Comparison of ENCODE assay signal across 9 mouse cellular contexts in the genomic region with DNA sequence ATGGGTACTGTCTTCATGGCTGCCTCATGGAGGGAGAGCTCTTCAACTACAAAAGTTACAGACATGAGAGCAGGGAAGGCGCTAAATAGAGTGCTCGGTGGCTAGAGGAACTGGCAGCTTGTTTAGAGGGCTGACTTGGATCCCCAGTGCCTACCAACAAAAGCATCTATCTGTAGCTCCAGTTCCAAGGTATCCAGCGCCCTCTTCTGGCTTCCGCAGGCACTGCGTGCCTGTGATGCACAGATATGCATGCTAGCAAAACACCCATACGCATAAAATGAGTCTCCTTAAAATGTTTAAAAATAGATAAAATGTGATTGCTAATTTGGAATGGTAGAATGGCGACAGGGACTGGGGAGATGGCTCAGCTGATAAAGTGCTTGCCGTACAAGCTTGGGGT. TPM values are rescaled to one million over a fixed set of nuclear protein-coding genes. Genes with fewer than 3 reads are reported as not detected.
DNase-seq lines count a peak whose midpoint lies in the region; ATAC-seq and TF ChIP-seq lines count a peak whose summit lies in the region.
"Had no signal": no experiment of that assay in that cellular context is flagged by ENCODE, and none has a peak within 500 bp of the region (broad histone marks: within the 10 kb centered on the region; RNA-seq: fewer than 3 reads in every experiment).

No protein-coding gene starts in this region.

- peaks cover 3% of the 10 kb centered on the region; the same call in 1 of the 2 replicates for H3K4me1 ChIP-seq in kidney, adult 2 months (ENCODE audit: control insufficient read depth, insufficient read depth, low read length)
- no peaks in the 10 kb centered on the region for H3K4me1 ChIP-seq in testis, adult 2 months (ENCODE audit: control insufficient read depth, insufficient read depth, low read length)
- no peaks in the 10 kb centered on the region for H3K4me1 ChIP-seq in forebrain, embryonic 16.5 days (replicated peaks; ENCODE audit: control insufficient read depth, insufficient read depth, low read length)
- H3K4me1 ChIP-seq: forebrain, embryonic 13.5 days; intestine, embryonic 15.5 days had no signal

- DNase-seq in kidney, adult 2 months = no peak
- no peak for DNase-seq in kidney, postnatal 10 days
- no peak for DNase-seq in testis, postnatal 14 days (ENCODE audit: low spot score)
- DNase-seq in brain, embryonic 14.5 days (ENCODE audit: low read depth) = peak; percentile 26

- no peak for TF ChIP-seq POLR2A in kidney, adult 2 months (IDR thresholded peaks at IDR 0.05; ENCODE audit: low read depth, low read length)
- TF ChIP-seq POLR2A in testis, adult 2 months (IDR thresholded peaks at IDR 0.05; ENCODE audit: control insufficient read depth, low read depth, low read length) = no peak
- no peak for TF ChIP-seq POLR2A in brain, embryonic 14.5 days (IDR thresholded peaks at IDR 0.05; ENCODE audit: borderline replicate concordance, extremely low read depth, insufficient read depth, insufficient read length, poor library complexity, severe bottlenecking)

- no peaks in the 10 kb centered on the region for H3K27me3 ChIP-seq in kidney, adult 2 months (replicated peaks; ENCODE audit: control insufficient read depth, insufficient read depth, low read length)
- no peaks in the 10 kb centered on the region for H3K27me3 ChIP-seq in testis, adult 2 months (ENCODE audit: control insufficient read depth, insufficient read depth, low read length)
- H3K27me3 ChIP-seq in forebrain, embryonic 16.5 days (replicated peaks; ENCODE audit: control insufficient read depth, insufficient read depth, low read length) = no peaks in the 10 kb centered on the region
- H3K27me3 ChIP-seq: forebrain, embryonic 13.5 days; intestine, embryonic 15.5 days had no signal

- no peaks in the 10 kb centered on the region for H3K36me3 ChIP-seq in kidney, adult 2 months (ENCODE audit: control insufficient read depth, insufficient read depth, low read length)
- no peaks in the 10 kb centered on the region for H3K36me3 ChIP-seq in testis, adult 2 months (ENCODE audit: control insufficient read depth, insufficient read depth, low read length)
- no peaks in the 10 kb centered on the region for H3K36me3 ChIP-seq in forebrain, embryonic 16.5 days (ENCODE audit: control insufficient read depth, insufficient read depth)
- H3K36me3 ChIP-seq: intestine, embryonic 15.5 days had no signal

- peak; percentile 50 for TF ChIP-seq CTCF in kidney, adult 2 months (conservative IDR thresholded peaks at IDR 0.05; ENCODE audit: insufficient read depth, insufficient read length, low read depth, low read length)
- TF ChIP-seq CTCF in testis, adult 2 months (IDR thresholded peaks at IDR 0.05; ENCODE audit: control insufficient read depth, insufficient read depth, insufficient replicate concordance, low read depth, low read length) = peak; percentile 76; the same call in 1 of the 2 replicates
- peak; percentile 61 for TF ChIP-seq CTCF in brain, embryonic 14.5 days (IDR thresholded peaks at IDR 0.05; ENCODE audit: borderline replicate concordance, extremely low read depth, insufficient read depth, insufficient read length)

- 68% methylated on average over 8 of the region's 8 CpGs for WGBS in kidney, adult 2 months
- WGBS in forebrain, embryonic 16.5 days = 63% methylated on average over 8 of the region's 8 CpGs

- ATAC-seq in frontal cortex, adult (ENCODE audit: low TSS enrichment) = no peak
- ATAC-seq in forebrain, embryonic 16.5 days = no peak
- ATAC-seq: forebrain, embryonic 13.5 days; intestine, embryonic 15.5 days had no signal

- H3K27ac ChIP-seq in kidney, adult 2 months (ENCODE audit: insufficient read depth, low read depth, low read length) = no peak overlapping the region
- no peak overlapping the region for H3K27ac ChIP-seq in testis, adult 2 months (ENCODE audit: control insufficient read depth, insufficient read depth, low read depth, low read length)
- no peak overlapping the region for H3K27ac ChIP-seq in forebrain, embryonic 16.5 days (ENCODE audit: low read length)
- H3K27ac ChIP-seq: forebrain, embryonic 13.5 days; intestine, embryonic 15.5 days had no signal

- no peak overlapping the region for H3K4me2 ChIP-seq in forebrain, embryonic 16.5 days (ENCODE audit: low read length)
- H3K4me2 ChIP-seq: forebrain, embryonic 13.5 days; intestine, embryonic 15.5 days had no signal

- no peak overlapping the region for H3K4me3 ChIP-seq in kidney, adult 2 months (ENCODE audit: insufficient read depth, low read depth, low read length)
- no peak overlapping the region for H3K4me3 ChIP-seq in testis, adult 2 months (ENCODE audit: control insufficient read depth, low read depth, low read length)
- no peak overlapping the region for H3K4me3 ChIP-seq in forebrain, embryonic 16.5 days (replicated peaks; ENCODE audit: low read length)
- H3K4me3 ChIP-seq: forebrain, embryonic 13.5 days; intestine, embryonic 15.5 days had no signal

- H3K9me3 ChIP-seq in forebrain, embryonic 16.5 days (ENCODE audit: control insufficient read depth, low read length) = no peaks in the 10 kb centered on the region
- H3K9me3 ChIP-seq: forebrain, embryonic 13.5 days; intestine, embryonic 15.5 days had no signal

- H3K9ac ChIP-seq in forebrain, embryonic 16.5 days (replicated peaks; ENCODE audit: low read depth, low read length) = no peak overlapping the region
- H3K9ac ChIP-seq: forebrain, embryonic 13.5 days; intestine, embryonic 15.5 days had no signal

RNA-seq across cellular contexts. Expression of a gene that starts 5.2 kb away (rescaled TPM):
- 0.43 and 0.80 TPM in 2 replicates for polyA plus RNA-seq in kidney, adult 2 months (2012; rRNA removed)
- 25.8 and 32.4 TPM in 2 replicates for polyA plus RNA-seq in testis, adult 2 months (2012; rRNA removed)
- polyA plus RNA-seq in brain, embryonic 14.5 days (2012; rRNA removed) = 34.3 and 36.8 TPM in 2 replicates
- 27.9 and 28.0 TPM in 2 replicates for polyA plus RNA-seq in forebrain, embryonic 16.5 days (2015; fragmentation: Nextera tagmentation; extraction: Ambion mirVana)

RNA-seq across cellular contexts. Expression of a gene that starts 21.7 kb away (rescaled TPM):
- polyA plus RNA-seq in kidney, adult 2 months (2012; rRNA removed) = 8,481 and 8,923 TPM in 2 replicates
- polyA plus RNA-seq in testis, adult 2 months (2012; rRNA removed) = 45.8 and 54.6 TPM in 2 replicates
- 7.7 and 8.4 TPM in 2 replicates for polyA plus RNA-seq in brain, embryonic 14.5 days (2012; rRNA removed)
- polyA plus RNA-seq in forebrain, embryonic 16.5 days (2015; fragmentation: Nextera tagmentation; extraction: Ambion mirVana) = 6.6 and 8.7 TPM in 2 replicates

RNA-seq across cellular contexts. Expression of a gene that starts 51.2 kb away (rescaled TPM):
- polyA plus RNA-seq in kidney, adult 2 months (2012; rRNA removed) = 16.3 and 20.3 TPM in 2 replicates
- 35.9 and 50.1 TPM in 2 replicates for polyA plus RNA-seq in testis, adult 2 months (2012; rRNA removed)
- 374 and 382 TPM in 2 replicates for polyA plus RNA-seq in brain, embryonic 14.5 days (2012; rRNA removed)
- 481 and 559 TPM in 2 replicates for polyA plus RNA-seq in forebrain, embryonic 16.5 days (2015; fragmentation: Nextera tagmentation; extraction: Ambion mirVana)

Comparison
In these comparisons a context has a peak if more than half of its experiments do, and no peak if none do; other contexts are left out.
1. RNA of a gene that starts 5.2 kb away (polyA plus RNA-seq): 34.3 to 36.8 TPM in brain, embryonic 14.5 days, 25.8 to 32.4 TPM in testis, adult 2 months and 27.9 to 28.0 TPM in forebrain, embryonic 16.5 days; 0.43 to 0.80 TPM in kidney, adult 2 months; every median in the first group is over 10 times any median in the second.
2. RNA of a gene that starts 21.7 kb away (polyA plus RNA-seq): 8,481 to 8,923 TPM in kidney, adult 2 months; 45.8 to 54.6 TPM in testis, adult 2 months, 6.6 to 8.7 TPM in forebrain, embryonic 16.5 days and 7.7 to 8.4 TPM in brain, embryonic 14.5 days; every median in the first group is over 100 times any median in the second.
3. Peak in every context shown above with its lines, with median percentiles within 50 percentile points of each other: CTCF ChIP-seq.